ENCODE assay signal across 11 mouse cellular contexts in the genomic region with DNA sequence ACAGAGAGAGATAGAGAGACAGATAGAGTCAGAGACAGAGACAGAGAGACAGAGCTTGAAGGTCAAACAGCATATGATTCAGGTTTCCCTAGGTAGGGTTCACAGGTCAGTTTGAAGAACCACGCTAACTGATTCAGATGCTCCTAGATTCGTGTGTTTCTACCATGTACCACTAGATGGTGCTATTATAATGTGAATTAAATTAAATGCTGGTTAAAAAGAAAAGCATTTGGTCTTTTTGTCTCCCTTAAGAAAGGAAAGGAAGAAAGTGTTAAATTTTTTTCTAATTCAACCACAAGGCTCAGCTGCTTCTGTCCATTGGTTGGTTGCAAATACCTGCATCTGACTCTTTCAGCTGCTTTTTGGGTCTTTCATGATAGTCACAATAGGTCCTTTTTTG. TPM values are rescaled to one million over a fixed set of nuclear protein-coding genes. Genes with fewer than 3 reads are reported as not detected.
DNase-seq lines count a peak whose midpoint lies in the region; ATAC-seq and TF ChIP-seq lines count a peak whose summit lies in the region.
"Had no signal": no experiment of that assay in that cellular context is flagged by ENCODE, and none has a peak within 500 bp of the region (broad histone marks: within the 10 kb centered on the region; RNA-seq: fewer than 3 reads in every experiment).

No protein-coding gene starts in this region.

- no peaks in the 10 kb centered on the region for H3K4me1 ChIP-seq in forebrain, embryonic 13.5 days
- no peaks in the 10 kb centered on the region for H3K4me1 ChIP-seq in forebrain, embryonic 10.5 days
- no peaks in the 10 kb centered on the region for H3K4me1 ChIP-seq in liver, adult 2 months (ENCODE audit: control insufficient read depth, insufficient read depth, low read length)
- H3K4me1 ChIP-seq in midbrain, postnatal 0 days (ENCODE audit: insufficient read depth, low read length): no peaks in the 10 kb centered on the region
- H3K4me1 ChIP-seq: embryonic facial prominence, embryonic 12.5 days; hindbrain, embryonic 15.5 days had no signal

- no peak overlapping the region for H3K4me3 ChIP-seq in forebrain, embryonic 13.5 days
- no peak overlapping the region for H3K4me3 ChIP-seq in forebrain, embryonic 10.5 days
- no peak overlapping the region for H3K4me3 ChIP-seq in liver, adult 2 months (ENCODE audit: insufficient read depth, low read depth, low read length)
- no peak overlapping the region for H3K4me3 ChIP-seq in midbrain, postnatal 0 days (ENCODE audit: low read depth, low read length)
- H3K4me3 ChIP-seq: embryonic facial prominence, embryonic 12.5 days; hindbrain, embryonic 15.5 days had no signal

- TF ChIP-seq POLR2A in liver, adult 2 months (IDR thresholded peaks at IDR 0.05; ENCODE audit: extremely low read depth, insufficient read depth, low read length): no peak

- peak; percentile 34; the same call in 1 of the 2 replicates for TF ChIP-seq CTCF in liver, adult 2 months (IDR thresholded peaks at IDR 0.05; ENCODE audit: low read depth, low read length)
- peak; percentile 69 for TF ChIP-seq CTCF in midbrain, postnatal 0 days (IDR thresholded peaks at IDR 0.05)

- no peak overlapping the region for H3K9ac ChIP-seq in forebrain, embryonic 13.5 days
- H3K9ac ChIP-seq in liver, adult 2 months (ENCODE audit: low read depth, low read length): no peak overlapping the region
- no peak overlapping the region for H3K9ac ChIP-seq in midbrain, postnatal 0 days (replicated peaks; ENCODE audit: low read length, poor library complexity, severe bottlenecking)
- H3K9ac ChIP-seq: embryonic facial prominence, embryonic 12.5 days; hindbrain, embryonic 15.5 days had no signal

- 0 out of 2 replicates have a peak, but pooled peaks have one; percentile 43 for ATAC-seq in forebrain, embryonic 13.5 days
- ATAC-seq in midbrain, postnatal 0 days (ENCODE audit: low FRiP score): no peak

- H3K79me2 ChIP-seq in liver, adult 2 months (ENCODE audit: control insufficient read depth, insufficient read depth, low read length): no peaks in the 10 kb centered on the region

- no peak for DNase-seq in forebrain, embryonic 10.5 days (ENCODE audit: extremely low spot score, low spot score)
- peak; percentile 31 for DNase-seq in liver, adult 2 months (ENCODE audit: extremely low read depth, low read depth, low spot score)
- no peak for DNase-seq in liver
- peak; percentile 7 for DNase-seq in brain, adult 2 months (ENCODE audit: low read depth, low spot score)
- peak; percentile 49 for DNase-seq in midbrain, postnatal 0 days (ENCODE audit: low spot score)
- DNase-seq in right cerebral cortex, adult 18-20 months: no peak
- no peak for DNase-seq in adrenal gland, postnatal 36 days

- no peaks in the 10 kb centered on the region; the same call in 1 of the 2 replicates for H3K27me3 ChIP-seq in forebrain, embryonic 13.5 days
- H3K27me3 ChIP-seq in forebrain, embryonic 10.5 days (ENCODE audit: poor library complexity, severe bottlenecking): peaks cover 11% of the 10 kb centered on the region; the same call in 1 of the 2 replicates
- H3K27me3 ChIP-seq in liver, adult 2 months (ENCODE audit: control insufficient read depth, insufficient read depth, low read length): no peaks in the 10 kb centered on the region
- no peaks in the 10 kb centered on the region for H3K27me3 ChIP-seq in midbrain, postnatal 0 days (ENCODE audit: insufficient read depth, low read length)
- H3K27me3 ChIP-seq: hindbrain, embryonic 15.5 days had no signal

- no peaks in the 10 kb centered on the region for H3K36me3 ChIP-seq in forebrain, embryonic 13.5 days (ENCODE audit: poor library complexity, severe bottlenecking)
- no peaks in the 10 kb centered on the region for H3K36me3 ChIP-seq in forebrain, embryonic 10.5 days (replicated peaks)
- H3K36me3 ChIP-seq in liver, adult 2 months (ENCODE audit: control insufficient read depth, insufficient read depth, low read length): no peaks in the 10 kb centered on the region
- no peaks in the 10 kb centered on the region for H3K36me3 ChIP-seq in midbrain, postnatal 0 days (ENCODE audit: insufficient read depth, low read length)
- H3K36me3 ChIP-seq: embryonic facial prominence, embryonic 12.5 days; hindbrain, embryonic 15.5 days had no signal

- H3K4me2 ChIP-seq in forebrain, embryonic 13.5 days: no peak overlapping the region
- no peak overlapping the region for H3K4me2 ChIP-seq in midbrain, postnatal 0 days (ENCODE audit: low read depth, low read length, poor library complexity, severe bottlenecking)
- H3K4me2 ChIP-seq: embryonic facial prominence, embryonic 12.5 days; hindbrain, embryonic 15.5 days had no signal

- H3K9me3 ChIP-seq in forebrain, embryonic 13.5 days (replicated peaks): no peaks in the 10 kb centered on the region
- H3K9me3 ChIP-seq in forebrain, embryonic 10.5 days: no peaks in the 10 kb centered on the region
- H3K9me3 ChIP-seq in midbrain, postnatal 0 days (ENCODE audit: low read length): no peaks in the 10 kb centered on the region
- H3K9me3 ChIP-seq: embryonic facial prominence, embryonic 12.5 days; hindbrain, embryonic 15.5 days had no signal

- 6% methylated on average over 2 of the region's 2 CpGs for WGBS in forebrain, embryonic 13.5 days
- WGBS in forebrain, embryonic 10.5 days: 14% methylated on average over 2 of the region's 2 CpGs
- WGBS in liver, adult 2 months: 0% methylated on average over 2 of the region's 2 CpGs
- 12% methylated on average over 2 of the region's 2 CpGs for WGBS in midbrain, postnatal 0 days

- H3K27ac ChIP-seq in forebrain, embryonic 13.5 days: no peak overlapping the region
- H3K27ac ChIP-seq in forebrain, embryonic 10.5 days: no peak overlapping the region
- H3K27ac ChIP-seq in liver, adult 2 months (replicated peaks; ENCODE audit: insufficient read depth, low read depth, low read length): no peak overlapping the region
- no peak overlapping the region for H3K27ac ChIP-seq in midbrain, postnatal 0 days (ENCODE audit: low read depth, low read length)
- H3K27ac ChIP-seq: embryonic facial prominence, embryonic 12.5 days; hindbrain, embryonic 15.5 days had no signal

RNA-seq across cellular contexts. Expression of a gene that starts 45.8 kb away (rescaled TPM):
- polyA plus RNA-seq in forebrain, embryonic 13.5 days (2015; fragmentation: Nextera tagmentation; extraction: Ambion mirVana): 0.45 and 0.74 TPM in 2 replicates
- 0.06 and 0.09 TPM in 2 replicates for polyA plus RNA-seq in forebrain, embryonic 10.5 days (2016; fragmentation: Nextera tagmentation; extraction: Ambion mirVana)
- total RNA-seq in liver, adult 2 months (2014; rRNA removed): not detected in 2 replicates
- not detected in 2 replicates for polyA plus RNA-seq in liver, adult 2 months (2012; rRNA removed)
- 1.2 and 1.9 TPM in 2 replicates for total RNA-seq in midbrain, postnatal 0 days (2014; rRNA removed)
- 0.42 and 0.63 TPM in 2 replicates for polyA plus RNA-seq in midbrain, postnatal 0 days (2015; fragmentation: Nextera tagmentation; extraction: Ambion mirVana)
- under 1 TPM; 0.26 to 0.30 TPM for total RNA-seq in adrenal gland, postnatal 36 days (2021)
- polyA plus RNA-seq: C2C12 had no signal

Comparison
In these comparisons a context has a peak if more than half of its experiments do, and no peak if none do; other contexts are left out.
1. DNase-seq: peak in liver, adult 2 months (single experiment), brain, adult 2 months (single experiment) and midbrain, postnatal 0 days (single experiment); none in forebrain, embryonic 10.5 days (single experiment), liver (single experiment), right cerebral cortex, adult 18-20 months (single experiment) and adrenal gland, postnatal 36 days (0 of 2).